Mouse (Mus musculus) hindbrain, postnatal 0 days (tissue): ENCODE measurements around the gene Xrcc5. TPM values are rescaled to one million over a fixed set of nuclear protein-coding genes. Genes with fewer than 3 reads are reported as not detected.

ENCODE experiments used
- ATAC-seq: fragments of 200-750 bp; cut with Nextera tagmentation; 2 replicates; pipeline ENCODE4 v1.8.0; 2017; ENCODE audit warnings: mild to moderate bottlenecking, moderate TSS enrichment, moderate library complexity
- DNase-seq: peaks from one replicate; pipeline ENCODE4 v3.0.0-alpha.2; 2015; ENCODE audit warnings: low spot score
- H3K27ac ChIP-seq: fragments of 300-500 bp; sonication (generic); 2 replicates; pipeline ENCODE4 v1.5.1; 2014; ENCODE audit warnings: mild to moderate bottlenecking
- H3K27me3 ChIP-seq: fragments of 300-500 bp; sonication (generic); 2 replicates; pipeline ENCODE4 v1.6.1; 2014; ENCODE audit warnings: low read length, mixed read lengths; ENCODE audit not compliant: insufficient read depth
- H3K36me3 ChIP-seq: fragments of 300-500 bp; sonication (generic); 2 replicates; pipeline ENCODE4 v1.6.1; 2014; ENCODE audit warnings: low read length, mixed read lengths; ENCODE audit not compliant: insufficient read depth
- H3K4me1 ChIP-seq: fragments of 300-500 bp; sonication (generic); 2 replicates; pipeline ENCODE4 v1.6.1; 2014; ENCODE audit warnings: antibody characterized with exemption, low read length, mixed read lengths; ENCODE audit not compliant: insufficient read depth
- H3K4me2 ChIP-seq: fragments of 300-500 bp; sonication (generic); 2 replicates; pipeline ENCODE4 v1.6.1; 2014; ENCODE audit warnings: low read depth, mild to moderate bottlenecking, low read length, moderate library complexity, mixed read lengths
- H3K4me3 ChIP-seq: fragments of 300-500 bp; sonication (generic); 2 replicates; pipeline ENCODE4 v1.5.1; 2014; ENCODE audit warnings: low read length
- H3K9ac ChIP-seq: fragments of 300-500 bp; sonication (generic); replicated peaks from 2 replicates; pipeline ENCODE4 v1.6.1; 2014; ENCODE audit warnings: mild to moderate bottlenecking, low read length, moderate library complexity, mixed read lengths
- H3K9me3 ChIP-seq: fragments of 300-500 bp; sonication (generic); 2 replicates; pipeline ENCODE4 v1.6.1; 2016; ENCODE audit warnings: low read length, mixed read lengths
- CTCF ChIP-seq: IDR thresholded peaks from 2 replicates; pipeline ENCODE4 v1.5.1; 2016; ENCODE audit warnings: antibody characterized with exemption, control low read depth, low read depth
- WGBS: fragments of 180-500 bp; shearing (Covaris S2); extraction: QIAGEN DNeasy Blood & Tissue Kit; methylation state at CpG from one replicate; pipeline ENCODE4 v1.1.7; 2014; 5-methylcytosine and 5-hydroxymethylcytosine counted together
- polyA plus RNA-seq: library from polyadenylated mRNA; unstranded; fragments of >200 nt; fragmentation: Nextera tagmentation; extraction: Ambion mirVana; gene quantifications from 2 replicates; pipeline ENCODE4 v1.2.1, GENCODE M21; 2015
- total RNA-seq: library from RNA; depleted of rRNA; stranded (reverse); fragments of >200 nt; gene quantifications from 2 replicates; pipeline ENCODE4 v1.2.3, GENCODE M21; 2014

The Xrcc5 gene
- total and polyA plus RNA-seq, 2 experiments from 2014 or later, result 9.0 to 15.7 TPM

GRCm38 (mm10) chr1:72287893-72288292, 19.3 kb upstream of the Xrcc5 start:
- no peak overlapping the region for H3K9ac ChIP-seq
- no peak for TF ChIP-seq CTCF
- no peak overlapping the region for H3K4me2 ChIP-seq
- H3K36me3 ChIP-seq, result no peaks in the 10 kb centered on the region
- H3K4me1 ChIP-seq, result peaks cover 12% of the 10 kb centered on the region
- ATAC-seq, result no peak
- DNase-seq, result no peak
- no peaks in the 10 kb centered on the region for H3K9me3 ChIP-seq
- WGBS, result 87% methylated on average over 4 of the region's 4 CpGs
- H3K4me3 ChIP-seq, result no peak overlapping the region
- H3K27ac ChIP-seq, result no peak overlapping the region
- no peaks in the 10 kb centered on the region for H3K27me3 ChIP-seq

GRCm38 (mm10) chr1:72288527-72289150, 18.6 kb upstream of the Xrcc5 start:
- TF ChIP-seq CTCF, result no peak
- no peak overlapping the region for H3K27ac ChIP-seq
- no peak for ATAC-seq
- DNase-seq, result no peak
- no peaks in the 10 kb centered on the region for H3K27me3 ChIP-seq
- H3K4me3 ChIP-seq, result no peak overlapping the region
- H3K36me3 ChIP-seq, result no peaks in the 10 kb centered on the region
- H3K4me2 ChIP-seq, result no peak overlapping the region
- no peaks in the 10 kb centered on the region for H3K9me3 ChIP-seq
- no peak overlapping the region for H3K9ac ChIP-seq
- peaks cover 12% of the 10 kb centered on the region for H3K4me1 ChIP-seq
- WGBS, result 89% methylated on average over 4 of the region's 4 CpGs

DNA sequence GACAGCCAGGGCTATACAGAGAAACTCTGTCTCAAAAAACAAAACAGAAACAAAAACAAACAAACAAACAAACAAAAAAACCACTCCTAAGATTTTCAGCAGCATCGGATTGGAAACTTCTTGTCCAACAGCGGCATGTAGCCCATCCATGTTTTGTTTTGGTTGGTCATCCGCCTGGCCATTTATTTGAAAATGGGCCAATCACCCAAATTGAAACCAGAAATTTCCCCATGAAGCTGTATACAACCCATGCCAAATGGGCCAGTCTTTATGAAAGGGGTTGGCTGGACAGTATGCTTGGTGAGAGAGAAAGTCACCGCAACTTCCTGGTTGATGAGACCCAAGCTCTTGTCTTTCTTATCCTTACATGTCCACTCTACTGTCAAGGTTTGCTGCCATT, 16.3 kb upstream of the Xrcc5 start:
- WGBS, result 96% methylated on average over 4 of the region's 4 CpGs

GRCm38 (mm10) chr1:72291421-72291820, 15.8 kb upstream of the Xrcc5 start:
- Histone ChIP-seq H3K4me2 (no peak overlapping the region), H3K27me3 (no peaks in the 10 kb centered on the region), H3K4me1 (peaks cover 11% of the 10 kb centered on the region), H3K4me3 (no peak overlapping the region), H3K9ac (no peak overlapping the region), H3K9me3 (no peaks in the 10 kb centered on the region), H3K27ac (no peak overlapping the region), H3K36me3 (no peaks in the 10 kb centered on the region)
- WGBS, result 94% methylated on average over 4 of the region's 4 CpGs
- ATAC-seq, result no peak
- no peak for TF ChIP-seq CTCF
- no peak for DNase-seq

More for the DNA sequence above, 16.3 kb upstream of the Xrcc5 start:
- no peak for ATAC-seq
- Histone ChIP-seq H3K9ac (no peak overlapping the region), H3K27ac (no peak overlapping the region), H3K4me1 (peaks cover 12% of the 10 kb centered on the region), H3K27me3 (no peaks in the 10 kb centered on the region), H3K4me3 (no peak overlapping the region), H3K9me3 (no peaks in the 10 kb centered on the region), H3K36me3 (no peaks in the 10 kb centered on the region), H3K4me2 (no peak overlapping the region)
- no peak for TF ChIP-seq CTCF
- DNase-seq, result no peak

DNA sequence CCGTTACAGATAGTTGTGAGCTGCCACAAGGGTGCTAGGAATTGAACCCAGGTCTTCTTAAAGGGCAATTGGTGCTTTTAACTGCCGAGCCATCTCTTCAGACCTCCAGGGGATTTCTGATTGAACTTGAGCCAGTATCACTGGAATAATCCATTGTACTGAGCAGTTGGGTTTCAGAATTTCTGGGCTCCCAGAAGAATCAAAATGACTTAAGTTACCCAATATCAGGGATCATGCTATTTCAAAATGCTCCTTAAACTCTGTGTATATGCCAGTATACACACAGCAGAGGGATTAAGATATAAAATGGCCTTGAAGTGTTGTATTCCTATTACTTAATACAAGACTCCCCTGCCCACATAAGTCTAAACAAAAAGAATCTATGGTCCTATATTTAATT, 15.3 kb upstream of the Xrcc5 start:
- Histone ChIP-seq H3K36me3 (no peaks in the 10 kb centered on the region), H3K27me3 (no peaks in the 10 kb centered on the region), H3K9me3 (no peaks in the 10 kb centered on the region), H3K9ac (no peak overlapping the region), H3K4me1 (peaks cover 6% of the 10 kb centered on the region), H3K27ac (no peak overlapping the region), H3K4me3 (no peak overlapping the region), H3K4me2 (no peak overlapping the region)
- no peak for DNase-seq
- ATAC-seq, result no peak
- TF ChIP-seq CTCF, result no peak
- WGBS, result 86% methylated on average over 2 of the region's 2 CpGs

GRCm38 (mm10) chr1:72293869-72294663, 13.2 kb upstream of the Xrcc5 start:
- no peak overlapping the region for H3K27ac ChIP-seq
- no peak overlapping the region for H3K9ac ChIP-seq
- no peaks in the 10 kb centered on the region for H3K36me3 ChIP-seq
- DNase-seq, result no peak
- no peak overlapping the region for H3K4me3 ChIP-seq
- H3K9me3 ChIP-seq, result no peaks in the 10 kb centered on the region
- no peaks in the 10 kb centered on the region for H3K27me3 ChIP-seq
- TF ChIP-seq CTCF, result no peak
- H3K4me2 ChIP-seq, result no peak overlapping the region
- 75% methylated on average over 4 of the region's 4 CpGs for WGBS
- no peaks in the 10 kb centered on the region for H3K4me1 ChIP-seq
- ATAC-seq, result no peak

DNA sequence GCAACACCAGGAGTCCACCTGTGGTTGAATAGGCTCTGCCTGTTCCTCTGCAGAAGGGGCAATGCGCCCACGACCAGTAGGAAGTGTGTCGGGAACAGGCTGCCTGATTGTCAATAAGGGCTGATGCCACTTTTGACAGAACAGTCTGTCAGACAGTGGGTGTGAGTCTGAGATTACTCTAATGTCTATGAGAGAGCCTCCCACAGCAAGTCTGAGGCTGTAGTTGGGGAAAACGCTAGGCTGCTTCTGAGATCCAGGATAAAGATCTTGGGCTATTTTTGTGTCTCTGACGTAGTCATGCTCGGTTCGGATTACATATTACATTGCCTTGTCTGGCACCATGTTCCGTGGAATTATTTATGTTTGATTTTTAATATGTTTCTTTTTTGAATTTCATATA, 11.5 kb upstream of the Xrcc5 start:
- no peaks in the 10 kb centered on the region for H3K27me3 ChIP-seq
- no peaks in the 10 kb centered on the region for H3K36me3 ChIP-seq
- no peak overlapping the region for H3K9ac ChIP-seq
- DNase-seq, result no peak
- ATAC-seq, result no peak
- H3K9me3 ChIP-seq, result no peaks in the 10 kb centered on the region
- H3K27ac ChIP-seq, result no peak overlapping the region
- no peaks in the 10 kb centered on the region for H3K4me1 ChIP-seq
- 84% methylated on average over 8 of the region's 8 CpGs for WGBS
- H3K4me3 ChIP-seq, result no peak overlapping the region
- no peak overlapping the region for H3K4me2 ChIP-seq
- TF ChIP-seq CTCF, result no peak
